Mouse (Mus musculus) bone marrow, adult 2 months (tissue): ENCODE measurements at regions not wholly inside any gene's neighbourhood (a gene's known extent, or its start where the extent isn't known, plus 50 kb on each side); places are given as distances from the start of the nearest gene placed in this dataset.

Experiments used
- CTCF ChIP-seq: fragments of 200-500 bp; IDR thresholded peaks from 2 replicates; pipeline ENCODE4 v1.5.1; 2011; ENCODE audit warnings: low read length, control low read depth; ENCODE audit not compliant: control insufficient read depth, insufficient read depth
- POLR2A ChIP-seq: fragments of 200-500 bp; IDR thresholded peaks from 2 replicates; pipeline ENCODE4 v1.6.1; 2011; ENCODE audit warnings: low read depth, mild to moderate bottlenecking, control low read depth, low read length, borderline replicate concordance; ENCODE audit not compliant: control insufficient read depth

GRCm38 (mm10) chr2:167847281-167848077, 84.4 kb upstream of the Ptpn1 start:
- no peak for TF ChIP-seq CTCF
- TF ChIP-seq POLR2A = no peak
